Mouse (Mus musculus) retina, postnatal 7 days (tissue): ENCODE data around the gene Ttc39b.

Experiments used
- DNase-seq: peaks from one replicate; pipeline ENCODE4 v3.0.0-alpha.2; 2012; ENCODE audit warnings: low read depth, low spot score

The Ttc39b gene

DNA sequence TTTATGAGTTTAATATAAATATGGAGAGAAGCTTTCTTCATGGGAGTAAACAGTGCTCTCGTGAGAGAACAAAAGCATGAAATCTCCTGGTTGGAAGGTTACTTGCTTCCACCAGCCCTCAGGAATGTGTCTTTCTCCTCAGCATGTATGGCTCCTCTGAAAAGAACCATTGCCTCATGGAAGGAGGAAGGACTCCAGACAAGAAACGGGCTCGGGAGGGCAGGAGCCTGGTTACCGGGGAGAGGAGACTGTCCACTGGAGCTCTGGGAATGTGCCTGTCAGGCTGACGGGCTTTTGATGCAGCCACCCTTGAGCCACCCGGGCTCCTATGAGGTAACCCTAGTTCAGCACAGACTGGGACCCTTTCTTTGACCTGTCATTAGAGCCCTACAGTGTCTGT lies 137.6 kb downstream of the Ttc39b start:
- DNase-seq, result no peak

DNA sequence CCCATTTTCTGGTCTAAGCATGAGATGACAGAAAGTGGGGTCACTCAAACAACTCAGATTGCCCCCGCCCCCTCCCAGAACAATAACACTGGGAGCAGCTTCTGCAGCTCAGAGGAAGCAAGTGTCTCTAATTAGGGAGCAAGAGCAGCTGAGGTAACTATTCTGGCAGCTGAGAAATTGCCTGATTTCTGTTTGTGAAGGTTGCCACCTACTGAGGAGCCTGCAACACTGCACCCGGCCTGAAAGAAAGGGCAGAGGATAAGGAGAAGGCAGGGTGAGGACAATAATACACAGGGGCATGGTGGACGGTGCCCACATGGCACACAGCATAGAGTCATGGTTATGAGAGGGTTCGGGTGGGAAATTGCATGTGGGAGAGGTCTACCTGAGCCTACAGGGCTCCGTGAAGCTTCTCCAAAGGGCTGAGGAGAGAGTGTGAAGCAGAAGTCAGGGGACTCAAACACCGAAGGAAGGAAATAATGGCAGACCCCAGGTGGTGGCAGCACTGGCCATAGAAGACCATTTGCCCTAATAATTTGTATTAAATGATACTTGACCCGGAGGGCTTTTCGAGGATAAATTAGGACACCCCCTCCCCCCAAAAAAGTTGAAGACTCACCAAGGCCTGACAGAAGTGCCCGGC lies 140.6 kb downstream of the Ttc39b start:
- DNase-seq, result peak; percentile 57

DNA sequence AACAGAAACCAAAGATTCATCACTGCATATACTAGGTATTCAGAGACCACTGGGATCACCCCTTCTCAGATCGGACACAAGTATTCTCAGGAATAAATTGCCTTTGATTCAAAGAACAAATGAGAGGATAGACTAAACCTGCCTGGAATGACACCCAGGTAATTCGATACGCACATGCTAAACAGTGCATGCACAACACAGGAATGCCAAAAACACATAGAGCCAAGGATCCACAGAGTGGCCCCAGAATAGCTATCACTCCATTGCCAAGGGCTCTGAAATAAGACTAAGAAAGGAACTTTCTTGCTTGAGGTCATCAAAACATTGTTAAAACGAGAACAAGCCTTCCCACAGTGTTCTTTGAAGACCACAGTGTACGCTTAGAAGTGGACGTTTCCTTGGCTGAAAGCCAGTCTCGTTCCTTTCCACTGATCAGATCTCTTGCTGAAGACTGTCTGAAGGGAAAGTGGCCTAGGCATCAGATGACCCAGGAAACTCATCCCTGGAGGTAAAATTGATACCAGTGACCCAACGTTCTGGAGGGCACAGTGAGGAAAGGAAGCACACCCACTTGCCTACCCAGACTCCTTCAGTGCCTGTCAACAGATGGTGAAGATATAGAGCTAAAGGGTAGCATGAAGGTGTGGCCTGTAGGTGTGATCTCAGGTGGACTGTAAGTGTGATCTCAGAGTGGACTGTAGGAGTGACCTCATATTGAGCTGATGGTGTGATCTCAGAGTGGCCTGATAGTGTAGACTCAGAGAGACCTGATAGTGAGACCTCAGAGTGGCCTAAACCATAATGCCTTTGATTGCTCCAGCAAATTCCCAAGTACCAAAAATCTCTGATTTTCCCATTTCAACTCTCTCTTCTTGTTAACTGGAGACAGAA lies 141.6 kb downstream of the Ttc39b start:
- DNase-seq, result no peak

DNA sequence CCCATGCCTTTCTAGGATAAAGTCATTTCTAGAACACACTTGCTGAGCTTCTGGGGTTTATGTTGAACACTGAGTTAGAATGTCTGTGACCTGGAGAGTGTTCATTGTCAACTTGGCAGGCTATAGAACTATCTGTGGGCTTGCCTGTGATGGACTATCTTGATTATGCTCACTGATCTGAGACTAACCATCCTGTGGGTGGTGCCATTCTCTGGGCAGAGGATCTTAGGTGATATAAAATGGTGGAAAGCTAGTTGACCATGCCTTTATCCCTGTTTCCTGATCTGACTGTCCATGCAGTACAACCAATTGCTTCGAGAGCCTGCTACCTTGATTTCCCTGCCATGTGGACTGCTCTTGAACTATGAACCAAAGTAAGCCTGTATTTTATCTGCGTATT lies 146.6 kb downstream of the Ttc39b start:
- no peak for DNase-seq

DNA sequence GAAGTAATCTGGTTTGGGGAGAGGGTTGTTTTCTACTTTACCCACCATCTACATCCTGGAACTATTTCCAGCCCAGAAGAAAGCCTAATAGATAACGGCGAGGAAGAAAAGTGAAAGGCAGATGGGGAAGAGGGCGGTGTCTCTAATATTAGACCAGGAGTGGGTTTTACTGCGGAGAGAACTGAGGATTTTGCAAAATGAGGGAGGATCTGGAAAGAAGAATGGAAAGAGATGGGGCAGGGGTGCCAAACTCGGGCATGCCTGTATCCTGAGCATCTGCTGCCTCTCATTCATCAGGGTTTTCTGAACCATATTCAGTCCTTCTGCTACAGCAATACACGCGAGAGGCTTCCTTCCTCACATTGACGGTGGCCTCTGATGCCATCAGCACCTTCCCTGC lies 149.1 kb downstream of the Ttc39b start:
- no peak for DNase-seq

DNA sequence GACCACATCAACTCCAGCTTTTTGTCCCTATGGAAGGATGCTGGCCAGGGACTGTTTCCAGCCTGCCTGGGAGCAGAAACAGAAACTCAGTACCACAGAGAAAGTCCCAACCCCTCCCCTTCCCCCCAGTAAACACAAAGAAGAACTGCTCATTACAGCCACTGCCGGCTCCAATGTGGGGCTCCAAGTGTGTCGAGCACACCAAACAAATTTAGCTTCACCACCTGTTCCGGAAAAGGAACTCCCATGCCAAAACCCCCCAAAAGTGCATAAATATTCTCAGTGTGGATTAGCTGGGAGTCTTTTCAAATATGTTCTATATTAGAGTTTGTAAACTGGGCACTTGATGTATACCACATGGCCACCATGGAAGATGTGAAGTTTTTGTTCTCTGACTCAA lies 151.8 kb downstream of the Ttc39b start:
- DNase-seq, result no peak

DNA sequence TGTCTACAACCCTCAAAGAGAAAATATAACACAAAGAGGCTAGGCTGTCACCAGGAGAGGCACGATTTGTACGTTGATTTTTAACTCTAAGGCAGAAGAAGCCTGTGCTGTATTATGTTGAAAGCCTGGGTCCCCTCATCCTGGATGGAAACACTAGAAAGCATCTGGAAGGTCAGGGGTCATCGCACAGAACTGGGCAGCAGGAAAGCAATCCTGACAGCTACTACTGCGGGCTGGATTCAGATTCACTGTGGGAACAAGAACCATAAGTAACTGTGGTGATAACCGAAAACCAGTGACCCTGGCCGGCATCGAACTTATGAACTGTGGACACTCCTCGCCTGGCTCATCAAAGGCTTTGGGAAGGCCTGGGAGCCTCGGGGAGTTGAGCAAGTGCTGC lies 153.3 kb downstream of the Ttc39b start:
- DNase-seq, result no peak
